Mouse (Mus musculus): Measurements from ENCODE around the gene Nelfe. TPM values are rescaled to one million over a fixed set of nuclear protein-coding genes. Genes with fewer than 3 reads are reported as not detected.

The Nelfe gene
- total RNA-seq (2023) = 24.5 and 28.2 TPM in 2 replicates

DNA sequence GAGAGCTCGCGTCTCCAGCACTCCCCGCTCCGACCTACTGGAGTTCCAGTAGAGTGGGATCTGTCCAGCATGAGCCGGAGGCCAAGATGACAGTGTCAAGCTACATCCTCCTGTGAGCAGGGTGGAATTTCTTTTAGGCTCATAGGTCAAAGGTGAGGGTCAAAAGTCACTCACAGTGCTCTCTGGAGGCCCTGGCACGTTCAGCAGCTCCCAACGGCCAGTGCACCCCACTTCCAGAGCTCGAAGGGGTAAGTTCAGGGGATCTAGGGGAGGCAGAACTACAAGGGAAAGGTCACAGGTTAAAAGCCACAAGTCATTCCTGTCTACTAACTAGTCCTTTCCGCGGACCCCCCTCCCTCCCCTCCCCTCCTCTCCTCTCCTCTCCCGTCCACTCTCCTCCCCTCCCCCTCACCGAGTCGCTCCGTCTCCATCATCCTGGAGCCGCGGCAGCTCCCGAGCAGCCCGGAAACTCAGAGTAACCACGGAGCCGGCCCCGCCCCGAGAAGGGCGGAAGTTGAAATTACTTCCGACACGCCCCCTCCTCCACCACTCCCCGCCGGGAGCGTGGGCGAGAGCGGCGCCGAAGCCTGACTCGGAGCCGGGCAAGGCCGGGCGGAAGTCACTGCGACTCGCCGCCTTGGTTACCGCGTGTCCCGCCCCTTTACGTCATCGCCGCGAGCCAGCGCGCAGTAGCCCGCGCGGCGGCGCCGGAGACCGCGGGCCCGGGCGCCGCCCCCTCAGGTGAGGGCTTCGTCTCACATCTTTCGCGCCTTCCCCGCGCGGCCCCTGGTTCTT lies at the start of gene Nelfe, which contains the start of gene Skiv2l:
Gene Nelfe, plus strand, starts transcription at position 670 of the 795 bp plus-strand sequence.
Gene Skiv2l, minus strand, starts transcription at position 489 of the 795 bp plus-strand sequence.

DNA sequence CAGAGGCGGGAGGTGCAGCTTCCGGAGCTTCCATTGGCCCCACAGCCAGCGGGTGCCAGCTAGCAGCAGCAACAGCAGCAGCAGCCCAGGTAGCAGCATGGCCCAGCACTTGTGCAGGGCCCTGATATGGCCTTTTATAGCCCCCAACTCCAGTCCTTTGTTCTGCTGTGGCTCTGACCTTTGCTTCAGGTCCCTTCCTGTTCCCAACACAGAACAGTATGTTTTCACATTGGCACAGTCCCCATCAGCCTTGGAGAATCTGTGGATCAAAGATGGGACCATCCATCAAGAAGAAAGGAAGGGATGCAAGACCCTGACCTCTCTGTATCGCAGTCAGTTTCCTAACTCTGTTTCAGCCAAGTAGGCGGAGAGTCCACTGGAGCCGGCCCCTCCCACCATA lies 45.9 kb upstream of the Nelfe start, which contains the start of gene Cyp21a1:
Gene Cyp21a1, minus strand, starts transcription at position 261 of the 400 bp plus-strand sequence.

DNA sequence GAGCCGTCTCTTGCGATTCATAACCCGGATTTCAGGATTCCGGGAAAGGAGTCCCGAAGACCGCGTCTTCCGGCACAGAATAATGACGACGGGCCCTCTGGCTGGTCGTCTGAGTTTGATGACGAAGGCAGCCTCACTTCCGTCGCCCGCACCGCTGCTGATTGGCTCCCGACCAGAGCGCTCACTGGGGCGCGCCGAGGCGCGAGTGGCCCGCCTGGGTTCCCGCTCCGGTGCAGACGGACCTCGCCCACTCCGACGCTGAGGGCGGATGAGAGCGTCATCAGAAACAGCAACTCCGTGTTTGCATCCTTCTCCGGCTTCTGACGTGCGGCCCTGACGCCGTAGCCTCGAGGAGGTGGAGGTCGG lies 13.4 kb upstream of the Nelfe start, which contains the start of the genes Stk19 and Dxo:
Gene Stk19, minus strand, starts transcription at position 90 of the 366 bp plus-strand sequence.
Gene Dxo, plus strand, starts transcription at position 164 of the 366 bp plus-strand sequence.

DNA sequence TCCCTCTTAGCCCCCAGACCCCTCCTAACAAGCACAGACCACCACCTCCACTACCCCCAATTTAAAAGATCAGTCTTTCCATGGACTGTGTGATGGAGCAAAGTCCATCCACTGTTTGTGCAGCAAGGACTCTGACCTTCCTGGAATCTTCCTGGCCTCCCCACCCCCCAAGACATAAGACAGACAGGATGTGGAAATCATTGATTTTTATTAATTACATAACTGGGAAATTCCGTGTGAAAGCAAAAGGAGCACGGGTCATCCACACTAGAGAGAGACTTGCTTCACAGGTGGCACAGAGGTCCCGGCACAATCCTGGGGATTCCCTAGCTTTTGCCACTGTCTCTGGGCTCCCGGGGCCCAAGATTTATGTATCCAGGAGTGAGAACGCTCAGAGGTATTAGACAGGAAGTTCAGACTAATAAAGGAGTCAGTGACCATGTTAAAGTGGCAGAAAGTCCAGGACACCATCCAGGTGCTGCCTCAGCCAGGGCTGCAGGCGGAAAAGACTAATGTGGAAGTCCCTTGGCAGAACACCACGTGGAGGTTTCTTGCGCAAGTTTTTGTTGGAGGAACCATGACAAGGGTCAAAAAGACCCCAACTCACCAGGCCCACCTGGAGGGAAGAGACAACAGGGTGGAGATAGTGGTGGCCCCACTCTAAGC lies 12.4 kb downstream of the Nelfe start, which contains the start of gene Cfb:
Gene Cfb, minus strand, starts transcription at position 103 of the 666 bp plus-strand sequence.

DNA sequence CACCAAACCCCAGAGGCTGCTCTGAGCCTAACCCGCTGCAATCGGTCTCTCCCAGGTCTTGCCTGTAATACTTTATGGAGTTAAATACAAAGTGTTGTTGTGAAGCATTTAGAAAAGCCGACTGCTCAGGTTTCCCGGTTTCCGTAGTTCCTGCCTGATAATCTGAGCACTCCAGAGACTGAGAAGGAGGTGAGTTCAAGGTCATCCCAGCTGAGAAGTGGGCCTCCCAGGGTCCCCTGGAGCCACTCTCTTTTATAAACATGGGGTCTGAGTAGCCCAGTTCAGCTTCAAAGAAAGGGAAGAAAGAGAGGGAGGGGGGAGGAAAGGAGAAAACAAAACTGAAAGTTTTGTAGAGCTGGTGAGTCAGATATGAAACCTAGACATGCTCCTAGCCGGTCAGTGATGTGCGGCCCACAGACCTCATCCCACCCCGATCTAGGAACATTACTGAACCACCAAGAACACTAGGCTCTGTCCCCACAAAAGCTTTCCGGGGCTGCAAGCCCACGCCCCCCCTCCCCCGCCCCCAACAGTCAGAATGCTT lies 29.2 kb downstream of the Nelfe start, which contains the start of gene Zbtb12:
Gene Zbtb12, plus strand, starts transcription at position 148 of the 544 bp plus-strand sequence.

DNA sequence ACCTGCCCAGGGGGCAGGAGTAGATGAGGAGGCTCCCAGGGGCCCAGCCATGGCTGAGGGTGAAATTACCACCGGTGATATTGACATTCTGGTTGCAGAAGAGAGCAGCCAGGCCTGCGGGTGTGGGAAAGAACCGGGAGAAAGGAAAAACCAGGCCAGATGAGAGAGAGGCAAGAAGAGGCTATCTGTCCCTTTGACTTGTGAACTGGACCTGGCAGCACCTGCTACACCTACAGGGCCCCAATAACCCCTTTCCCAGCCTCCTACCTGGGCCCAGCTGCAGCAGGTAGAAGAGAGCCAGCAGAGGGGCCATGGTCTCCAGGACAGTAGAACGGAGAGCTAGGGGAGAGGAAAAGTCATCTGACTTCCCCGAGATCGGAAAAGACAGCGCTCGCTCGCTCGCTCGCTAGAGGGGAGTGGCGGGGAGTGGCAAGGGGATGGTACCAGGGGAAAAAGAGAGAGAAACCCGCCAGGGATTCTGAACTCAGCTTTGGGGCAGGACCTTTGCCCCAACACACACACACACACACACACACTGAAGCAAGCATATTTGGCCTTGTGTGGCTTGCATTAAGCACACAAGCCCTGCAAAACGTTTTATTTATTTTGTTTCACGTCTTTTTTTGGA lies 31.6 kb downstream of the Nelfe start, which contains the start of gene Gm20547:
Gene Gm20547, minus strand, starts transcription at position 360 of the 628 bp plus-strand sequence.

DNA sequence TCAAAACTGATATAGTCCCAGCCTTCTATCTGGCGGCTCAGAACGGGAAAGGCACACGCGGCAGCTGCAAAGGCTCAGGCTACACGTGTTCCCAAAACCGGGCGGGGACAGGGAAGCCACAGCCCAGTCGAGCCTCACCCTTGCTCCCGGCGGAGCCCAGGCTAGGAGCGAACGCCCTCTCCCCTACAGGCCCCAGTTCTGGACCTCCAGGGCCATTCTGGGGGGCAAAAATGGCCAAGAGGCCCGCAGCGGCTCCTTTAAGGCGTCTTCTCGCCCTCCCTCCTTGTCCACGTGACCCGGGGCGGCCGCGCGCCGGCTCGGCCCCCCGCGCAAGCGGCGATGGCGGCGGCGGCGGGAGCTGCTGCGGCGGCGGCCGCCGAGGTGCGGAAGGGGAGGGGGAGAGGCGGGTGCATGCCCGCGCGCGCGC lies 48.0 kb downstream of the Nelfe start, which contains the start of the genes C2 and Ehmt2:
Gene C2, minus strand, starts transcription at position 106 of the 427 bp plus-strand sequence.
Gene Ehmt2, plus strand, starts transcription at position 310 of the 427 bp plus-strand sequence.

Other genes starting within 250 kb of the Nelfe start
- 33.1 and 34.1 TPM in 2 replicates for gene Rnf5, start 246.7 kb upstream of the Nelfe start, total RNA-seq (2023)
- gene Agpat1, start 246.1 kb upstream of the Nelfe start, total RNA-seq (2023) = 46.3 and 48.5 TPM in 2 replicates
- 1.7 and 4.2 TPM in 2 replicates for gene Egfl8, start 234.4 kb upstream of the Nelfe start, total RNA-seq (2023)
- 33.1 and 38.3 TPM in 2 replicates for gene Ppt2, start 221.9 kb upstream of the Nelfe start, total RNA-seq (2023)
- gene Prrt1, start 220.9 kb upstream of the Nelfe start, total RNA-seq (2023) = not detected in 2 replicates
- 9.9 and 14.9 TPM in 2 replicates for gene Fkbpl, start 205.6 kb upstream of the Nelfe start, total RNA-seq (2023)
- 54.8 and 61.2 TPM in 2 replicates for gene Atf6b, start 203.2 kb upstream of the Nelfe start, total RNA-seq (2023)
- gene Tnxb, start 179.9 kb upstream of the Nelfe start, total RNA-seq (2023) = 0.06 and 0.09 TPM in 2 replicates
- gene C4b, start 106.5 kb upstream of the Nelfe start, total RNA-seq (2023) = 0.11 and 0.13 TPM in 2 replicates
- not detected in 2 replicates for gene Cyp21a1, start 45.8 kb upstream of the Nelfe start, total RNA-seq (2023)
- 42.3 and 63.0 TPM in 2 replicates for gene Stk19, start 13.4 kb upstream of the Nelfe start, total RNA-seq (2023)
- 34.5 and 46.7 TPM in 2 replicates for gene Dxo, start 13.4 kb upstream of the Nelfe start, total RNA-seq (2023)
- 95.9 and 147 TPM in 2 replicates for gene Skiv2l, start 181 bp upstream of the Nelfe start, total RNA-seq (2023)
- 1.3 TPM in 1 of 2 replicates, not detected in the other for gene Cfb, start 12.1 kb downstream of the Nelfe start, total RNA-seq (2023)
- gene Zbtb12, start 29.1 kb downstream of the Nelfe start, total RNA-seq (2023) = 0.70 and 1.4 TPM in 2 replicates
- not detected in 2 replicates for gene Gm20547, start 31.7 kb downstream of the Nelfe start, total RNA-seq (2023)
- gene C2, start 47.9 kb downstream of the Nelfe start, total RNA-seq (2023) = not detected in 2 replicates
- 49.5 and 66.6 TPM in 2 replicates for gene Ehmt2, start 48.1 kb downstream of the Nelfe start, total RNA-seq (2023)
- 0.25 TPM in 1 of 2 replicates, not detected in the other for gene Slc44a4, start 64.1 kb downstream of the Nelfe start, total RNA-seq (2023)
- 87.8 and 101 TPM in 2 replicates for gene Neu1, start 80.9 kb downstream of the Nelfe start, total RNA-seq (2023)
- 25.6 and 50.7 TPM in 2 replicates for gene Hspa1b, start 108.8 kb downstream of the Nelfe start, total RNA-seq (2023)
- gene Gm20481, start 119.5 kb downstream of the Nelfe start, total RNA-seq (2023) = not detected in 2 replicates
- 36.0 and 76.5 TPM in 2 replicates for gene Hspa1a, start 121.8 kb downstream of the Nelfe start, total RNA-seq (2023)
- gene Hspa1l, start 122.3 kb downstream of the Nelfe start, total RNA-seq (2023) = 0.16 TPM in 1 of 2 replicates, not detected in the other
- 15.3 and 22.7 TPM in 2 replicates for gene Lsm2, start 131.5 kb downstream of the Nelfe start, total RNA-seq (2023)
- gene Vars, start 150.6 kb downstream of the Nelfe start, total RNA-seq (2023) = 51.6 and 57.8 TPM in 2 replicates
- 0.09 TPM in 1 of 2 replicates, not detected in the other for gene Vwa7, start 166.2 kb downstream of the Nelfe start, total RNA-seq (2023)
- gene Sapcd1, start 177.6 kb downstream of the Nelfe start, total RNA-seq (2023) = 0.86 and 1.9 TPM in 2 replicates
- 3.5 and 11.1 TPM in 2 replicates for gene Msh5, start 196.4 kb downstream of the Nelfe start, total RNA-seq (2023)
- gene Clic1, start 199.6 kb downstream of the Nelfe start, total RNA-seq (2023) = 248 and 288 TPM in 2 replicates
- 1.4 and 2.6 TPM in 2 replicates for gene Ddah2, start 208.6 kb downstream of the Nelfe start, total RNA-seq (2023)
- gene Ly6g6c, start 215.0 kb downstream of the Nelfe start, total RNA-seq (2023) = not detected in 2 replicates
- gene Mpig6b, start 215.8 kb downstream of the Nelfe start, total RNA-seq (2023) = 0.47 TPM in 1 of 2 replicates, not detected in the other
- gene Ly6g6e, start 226.5 kb downstream of the Nelfe start, total RNA-seq (2023) = not detected in 2 replicates
- gene Ly6g6d, start 227.7 kb downstream of the Nelfe start, total RNA-seq (2023) = not detected in 2 replicates
- 1.1 TPM in 1 of 2 replicates, not detected in the other for gene Ly6g6f, start 235.2 kb downstream of the Nelfe start, total RNA-seq (2023)
- 44.4 and 57.6 TPM in 2 replicates for gene Abhd16a, start 238.9 kb downstream of the Nelfe start, total RNA-seq (2023)

Measured in neutrophil, adult 65 days (primary cell).